ENCODE assay signal across 8 mouse cellular contexts in the genomic region with DNA sequence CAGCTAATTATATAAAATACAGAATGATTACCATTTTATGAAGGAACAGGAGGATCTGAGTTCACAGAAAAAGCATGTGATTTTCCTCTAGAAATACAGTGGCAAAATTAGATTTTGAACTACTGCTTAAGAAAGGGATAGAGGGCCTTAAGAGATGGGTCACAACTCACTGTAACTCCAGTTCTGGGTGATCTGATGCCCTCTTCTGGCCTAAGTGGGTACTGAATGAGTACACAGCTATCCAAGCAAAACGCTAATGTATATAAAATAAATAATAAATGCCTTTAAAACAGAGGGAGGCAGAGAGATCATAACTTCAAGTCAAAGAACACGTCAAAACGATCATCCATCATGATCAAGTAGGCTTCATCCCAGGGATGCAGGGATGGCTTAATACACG.
DNase-seq lines count a peak whose midpoint lies in the region.

No protein-coding gene starts in this region.

- DNase-seq in adrenal gland, postnatal 14 days, result peak; percentile 40
- DNase-seq in adrenal gland, postnatal 4 days (ENCODE audit: low spot score in 2 of 2), result no peak
- peak; percentile 32 for DNase-seq in layer of hippocampus, adult 11-12 months (ENCODE audit: low spot score)
- no peak for DNase-seq in layer of hippocampus, adult 9-11 months
- peak; percentile 54 for DNase-seq in brain, adult 2 months (ENCODE audit: low read depth, low spot score)
- peak; percentile 25 for DNase-seq in layer of hippocampus, adult 9-10 months (ENCODE audit: low spot score)
- DNase-seq in retina, embryonic 14.5 days (ENCODE audit: low spot score), result peak; percentile 74
- DNase-seq in ovary, postnatal 36 days (ENCODE audit: low spot score), result no peak

Comparison
In these comparisons a context has a peak if more than half of its experiments do, and no peak if none do; other contexts are left out.
1. DNase-seq: peak in adrenal gland, postnatal 14 days (single experiment), layer of hippocampus, adult 11-12 months (single experiment), brain, adult 2 months (single experiment), layer of hippocampus, adult 9-10 months (single experiment) and retina, embryonic 14.5 days (single experiment); none in adrenal gland, postnatal 4 days (0 of 2), layer of hippocampus, adult 9-11 months (single experiment) and ovary, postnatal 36 days (single experiment).